Mouse (Mus musculus) megakaryocyte, embryonic 14.5 days (primary cell): ENCODE measurements around the gene Gm44965. TPM values are rescaled to one million over a fixed set of nuclear protein-coding genes. Genes with fewer than 3 reads are reported as not detected.
A peak's percentile ranks its signal among the peaks of the same experiment; 100 is the strongest.

ENCODE experiments used
- H3K27me3 ChIP-seq: replicated peaks from 2 replicates; pipeline ENCODE3; 2012; ENCODE audit warnings: inconsistent platforms
- H3K36me3 ChIP-seq: replicated peaks from 2 replicates; pipeline ENCODE3; 2012; ENCODE audit warnings: low read length, inconsistent platforms, mixed read lengths
- H3K4me1 ChIP-seq: 2 replicates; pipeline ENCODE4 v1.6.1; 2012; ENCODE audit warnings: inconsistent platforms
- H3K4me3 ChIP-seq: replicated peaks from 2 replicates; pipeline ENCODE3; 2012; ENCODE audit warnings: moderate library complexity, mild to moderate bottlenecking, inconsistent platforms
- H3K9me3 ChIP-seq: 2 replicates; pipeline ENCODE4 v1.6.1; 2012; ENCODE audit warnings: inconsistent platforms
- FLI1 ChIP-seq: IDR thresholded peaks from 2 replicates; pipeline ENCODE4 v1.6.1; 2012; ENCODE audit warnings: low read length, inconsistent platforms, mixed read lengths
- GATA1 ChIP-seq: IDR thresholded peaks from 3 replicates; pipeline ENCODE4 v1.6.1; 2012; ENCODE audit warnings: mixed read lengths, low read length, inconsistent platforms, borderline replicate concordance
- polyA plus RNA-seq: library from polyadenylated mRNA; stranded (reverse); fragments of >175 nt; gene quantifications from 2 replicates; pipeline ENCODE4 v1.2.3, GENCODE M21; 2012; ENCODE audit warnings: low replicate concordance; ENCODE audit not compliant: insufficient read depth

Gene Gm44965
- polyA plus RNA-seq, 1 experiment = not detected

DNA sequence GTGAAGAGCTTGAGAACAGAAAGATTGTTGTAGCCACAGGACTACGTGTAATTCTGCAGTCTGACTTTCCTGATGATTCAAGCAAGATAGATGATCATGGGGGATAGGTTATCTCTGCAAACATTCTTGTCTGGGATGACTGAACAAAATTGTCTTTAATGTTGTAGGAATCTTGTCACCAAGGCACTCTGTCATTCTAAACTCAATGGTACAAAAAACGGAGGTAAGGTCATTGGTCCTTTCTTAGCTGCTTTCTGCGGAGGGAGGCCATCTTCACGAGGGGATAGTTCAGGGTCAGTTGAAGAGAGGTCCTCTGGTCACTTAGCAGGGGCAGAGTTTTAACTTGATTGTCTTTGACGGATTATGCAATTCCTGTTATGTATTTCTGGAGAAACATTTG lies 15.0 kb upstream of the Gm44965 start:
- Histone ChIP-seq H3K36me3 (no peaks in the 10 kb centered on the region), H3K4me3 (peak overlapping the region; percentile 89), H3K4me1 (peaks cover 64% of the 10 kb centered on the region), H3K27me3 (no peaks in the 10 kb centered on the region), H3K9me3 (no peaks in the 10 kb centered on the region)
- no peak for TF ChIP-seq FLI1
- TF ChIP-seq GATA1 = no peak

DNA sequence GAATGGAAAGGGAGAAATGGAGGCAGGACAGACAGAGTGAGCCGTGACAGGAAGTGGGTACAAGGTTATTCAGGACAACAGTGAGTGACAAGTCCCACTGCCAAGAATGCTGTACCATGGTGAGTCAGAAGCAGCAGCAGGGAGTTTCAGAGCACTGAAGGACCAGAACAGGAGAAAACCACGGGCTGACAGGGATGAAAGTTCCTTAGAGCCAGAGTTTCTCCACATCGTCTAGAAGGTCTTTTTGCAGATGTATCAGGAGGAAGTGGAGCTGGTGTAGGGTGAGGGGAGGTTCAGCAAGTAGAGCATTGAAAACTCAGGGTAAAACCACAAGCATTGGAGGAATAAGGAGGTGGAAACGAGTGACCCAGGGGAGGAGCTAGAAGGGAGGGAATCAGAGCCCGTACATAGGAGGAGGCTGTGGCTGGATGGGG lies 14.5 kb upstream of the Gm44965 start:
- Histone ChIP-seq H3K4me1 (peaks cover 69% of the 10 kb centered on the region), H3K4me3 (peak overlapping the region; percentile 89), H3K9me3 (no peaks in the 10 kb centered on the region), H3K27me3 (no peaks in the 10 kb centered on the region), H3K36me3 (no peaks in the 10 kb centered on the region)
- TF ChIP-seq GATA1 (no peak), FLI1 (no peak)

DNA sequence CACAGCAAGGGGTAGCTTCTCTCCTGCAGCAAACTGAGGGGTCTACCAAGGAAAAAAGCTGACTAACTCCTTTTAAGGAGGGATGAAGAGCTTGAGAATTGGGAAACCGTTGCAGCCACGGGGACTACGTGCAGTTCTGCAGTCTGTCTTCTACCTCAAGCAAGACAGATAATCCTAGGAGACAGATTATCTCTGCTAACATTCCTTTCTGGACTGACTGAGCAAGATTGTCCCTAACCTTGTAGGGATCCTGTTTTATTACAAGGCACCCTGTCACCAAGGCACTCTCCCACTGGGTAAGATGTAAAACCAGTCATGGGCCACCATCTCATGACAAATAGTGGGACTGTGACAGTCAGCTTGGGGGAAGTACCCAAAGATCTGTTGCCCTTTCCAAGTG lies 12.5 kb upstream of the Gm44965 start:
- no peaks in the 10 kb centered on the region for H3K27me3 ChIP-seq
- no peak overlapping the region for H3K4me3 ChIP-seq
- no peak for TF ChIP-seq GATA1
- no peak for TF ChIP-seq FLI1
- peaks cover 74% of the 10 kb centered on the region for H3K4me1 ChIP-seq
- H3K36me3 ChIP-seq = peaks cover 5% of the 10 kb centered on the region
- H3K9me3 ChIP-seq = peaks cover 4% of the 10 kb centered on the region

DNA sequence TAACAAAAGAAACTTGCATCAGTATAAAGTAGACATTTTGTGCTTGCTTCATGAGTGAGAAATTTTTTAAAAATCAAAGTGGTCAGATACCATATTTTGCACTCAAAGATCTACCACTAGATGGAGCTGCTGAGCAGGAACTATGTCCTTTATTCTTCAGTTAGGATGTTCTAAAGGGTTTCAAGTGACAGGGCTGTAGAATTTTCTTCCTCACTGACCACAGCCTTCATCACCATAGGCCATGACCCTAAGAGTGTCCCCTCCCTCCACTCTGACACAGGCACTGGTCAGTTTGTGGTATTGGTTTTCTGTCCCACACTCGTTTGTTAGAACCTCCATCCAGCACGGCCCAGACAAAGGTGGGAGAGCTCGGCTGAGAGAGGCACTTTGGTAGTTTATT lies 11.7 kb upstream of the Gm44965 start:
- TF ChIP-seq FLI1 = no peak
- no peak for TF ChIP-seq GATA1
- Histone ChIP-seq H3K4me3 (peak overlapping the region; percentile 79), H3K9me3 (peaks cover 11% of the 10 kb centered on the region), H3K36me3 (peaks cover 12% of the 10 kb centered on the region), H3K27me3 (no peaks in the 10 kb centered on the region), H3K4me1 (peaks cover 79% of the 10 kb centered on the region)

DNA sequence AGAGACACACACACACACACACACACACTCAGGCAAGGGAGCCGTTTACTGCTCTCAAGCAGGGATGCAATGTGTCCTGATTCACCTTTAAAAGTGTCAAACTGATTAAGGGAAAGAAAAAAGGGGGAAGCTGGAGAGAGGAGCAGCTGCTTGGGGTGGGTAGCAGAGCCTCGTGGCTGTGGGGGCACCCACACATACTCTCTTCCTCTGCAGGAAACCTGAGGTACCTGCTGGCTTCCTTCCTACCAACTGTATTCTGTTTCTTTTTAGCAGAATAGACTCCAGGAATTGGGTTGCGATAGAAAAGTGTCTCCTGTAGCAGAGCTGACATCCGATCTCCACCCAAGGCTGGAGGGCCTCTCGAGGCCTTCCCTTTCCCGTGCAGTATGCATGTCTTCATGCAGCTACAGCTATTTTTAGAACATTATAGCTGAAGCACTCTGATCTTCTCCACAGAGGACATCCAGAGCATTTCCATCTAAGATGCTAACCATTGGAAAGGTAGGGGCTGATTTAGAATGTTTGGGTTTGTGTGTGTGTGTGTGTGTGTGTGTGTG lies 4.5 kb upstream of the Gm44965 start, which contains the start of gene Gm45021:
Gene Gm45021 (plus strand): TSS at position 417 of the 557 bp plus-strand sequence.
- H3K9me3 ChIP-seq = peaks cover 11% of the 10 kb centered on the region
- H3K27me3 ChIP-seq = no peaks in the 10 kb centered on the region
- peak within 1 kb of the TSS; percentile 90 for H3K4me3 ChIP-seq
- TF ChIP-seq GATA1 (no peak), FLI1 (no peak)
- peaks cover 19% of the 10 kb centered on the region for H3K36me3 ChIP-seq
- H3K4me1 ChIP-seq = peaks cover 78% of the 10 kb centered on the region

DNA sequence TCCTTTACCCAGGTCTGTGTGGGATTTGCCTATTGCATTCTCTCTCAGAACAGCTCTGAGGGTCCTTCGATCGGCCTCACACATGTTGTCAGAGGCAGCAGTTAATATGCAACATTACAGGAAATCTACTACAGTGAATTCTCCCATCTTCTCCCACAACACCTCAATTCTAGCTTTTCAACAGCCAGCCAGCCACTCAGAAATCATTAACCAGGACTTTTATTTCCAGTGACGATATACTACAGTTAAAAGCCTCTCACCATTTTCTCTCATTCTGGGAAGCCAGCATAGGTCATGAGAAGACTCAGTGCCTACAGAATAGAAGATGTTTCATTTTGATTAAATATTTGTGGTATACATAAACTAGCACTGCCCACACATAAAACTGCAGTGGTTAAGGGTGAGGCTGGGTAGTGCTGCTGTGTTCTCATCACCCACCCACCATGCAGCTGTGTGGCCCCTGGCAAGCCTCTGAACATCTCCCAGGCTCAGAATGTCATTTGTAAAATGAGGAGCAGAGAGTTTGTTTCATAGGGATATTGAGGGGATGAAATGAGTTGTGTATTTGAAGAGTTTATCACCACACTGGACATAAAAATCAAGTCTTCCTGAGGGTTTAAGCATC lies 2.4 kb upstream of the Gm44965 start:
- peaks cover 10% of the 10 kb centered on the region for H3K9me3 ChIP-seq
- no peak for TF ChIP-seq GATA1
- H3K27me3 ChIP-seq = no peaks in the 10 kb centered on the region
- H3K36me3 ChIP-seq = peaks cover 31% of the 10 kb centered on the region
- H3K4me1 ChIP-seq = peaks cover 88% of the 10 kb centered on the region
- H3K4me3 ChIP-seq = peak overlapping the region; percentile 86

DNA sequence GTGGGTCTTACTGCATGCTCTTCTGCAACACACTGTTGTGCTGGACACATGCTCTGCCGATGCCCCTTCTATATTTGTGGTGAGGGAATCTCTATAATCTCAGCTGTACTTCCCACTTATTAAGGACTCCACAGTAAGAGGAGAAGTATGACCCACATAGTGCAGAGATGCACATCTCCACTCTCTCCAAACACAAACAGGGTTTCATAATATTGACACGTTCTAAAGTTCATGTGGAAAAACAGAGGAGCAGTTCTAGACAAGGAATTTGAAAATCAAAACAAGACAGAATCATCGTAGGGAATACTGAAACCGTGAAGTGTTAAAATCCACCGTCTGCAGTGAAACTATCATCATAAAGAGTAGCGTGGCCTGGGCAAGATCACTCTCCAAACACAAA lies 1.9 kb upstream of the Gm44965 start:
- peaks cover 10% of the 10 kb centered on the region for H3K9me3 ChIP-seq
- TF ChIP-seq FLI1 = no peak
- no peak for TF ChIP-seq GATA1
- H3K36me3 ChIP-seq = peaks cover 31% of the 10 kb centered on the region
- H3K4me1 ChIP-seq = peaks cover 90% of the 10 kb centered on the region
- H3K27me3 ChIP-seq = no peaks in the 10 kb centered on the region
- H3K4me3 ChIP-seq = peak overlapping the region; percentile 86

DNA sequence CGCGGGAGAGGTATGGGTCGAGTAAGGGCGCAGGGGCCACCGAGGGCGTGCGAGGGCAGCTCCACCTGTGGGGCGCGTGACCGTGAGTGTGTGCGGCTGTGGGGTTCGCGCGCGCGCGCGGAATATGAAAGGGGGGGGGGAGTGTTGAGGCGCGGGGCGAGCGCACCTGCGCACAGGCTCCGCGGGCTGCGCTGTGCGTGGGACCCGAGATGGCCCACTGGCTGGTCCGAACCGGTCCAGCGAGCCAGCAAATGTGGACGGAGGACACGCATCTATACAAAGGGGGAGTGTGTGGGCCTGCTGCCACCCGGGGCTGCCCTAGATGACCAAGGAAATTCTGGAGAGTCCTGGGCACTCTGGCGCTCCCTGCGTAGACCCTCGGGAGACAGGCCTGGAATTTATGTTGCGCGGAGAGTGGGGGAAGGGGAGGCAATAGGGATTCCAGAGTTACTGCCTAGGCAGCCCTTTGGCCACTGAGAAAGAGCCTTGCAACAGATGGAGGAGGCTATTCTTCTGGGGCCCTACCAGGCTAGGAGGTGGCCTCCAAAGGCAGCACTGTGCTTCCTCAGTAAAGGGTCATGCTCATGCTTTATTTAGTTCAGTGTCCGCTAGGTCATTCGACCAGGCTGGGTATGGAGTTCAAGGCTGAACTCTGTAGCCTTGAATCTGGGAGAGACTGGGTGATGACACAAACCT lies 450 bp downstream of the Gm44965 start:
- Histone ChIP-seq H3K36me3 (peaks cover 50% of the 10 kb centered on the region), H3K27me3 (no peaks in the 10 kb centered on the region), H3K4me3 (peak overlapping the region; percentile 100), H3K4me1 (peaks cover 90% of the 10 kb centered on the region), H3K9me3 (peaks cover 18% of the 10 kb centered on the region)
- TF ChIP-seq GATA1 (no peak), FLI1 (no peak)

DNA sequence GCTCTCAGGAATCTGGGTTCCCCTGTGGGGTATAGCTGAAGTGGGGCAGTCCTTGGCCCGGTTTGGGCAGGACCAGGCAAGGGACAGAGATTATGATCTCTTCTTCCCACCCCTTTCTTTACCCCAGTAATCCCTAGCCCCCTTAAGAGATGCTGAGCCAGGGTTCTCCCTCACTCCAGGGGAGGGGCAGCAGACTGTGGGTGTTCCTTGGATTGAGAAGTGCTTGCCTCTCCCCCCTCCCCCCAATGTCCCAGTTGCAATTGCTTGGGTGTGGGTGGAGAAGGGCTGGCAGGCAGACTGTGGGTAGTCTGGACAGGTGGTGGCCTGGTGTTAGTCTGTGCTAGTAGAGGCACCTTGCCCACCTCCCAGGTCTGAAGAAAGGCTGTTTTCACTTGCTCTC lies 1.5 kb downstream of the Gm44965 start:
- Histone ChIP-seq H3K9me3 (peaks cover 18% of the 10 kb centered on the region), H3K4me1 (peaks cover 89% of the 10 kb centered on the region), H3K27me3 (no peaks in the 10 kb centered on the region), H3K36me3 (peaks cover 61% of the 10 kb centered on the region), H3K4me3 (peak overlapping the region; percentile 100)
- TF ChIP-seq GATA1 (no peak), FLI1 (no peak)

DNA sequence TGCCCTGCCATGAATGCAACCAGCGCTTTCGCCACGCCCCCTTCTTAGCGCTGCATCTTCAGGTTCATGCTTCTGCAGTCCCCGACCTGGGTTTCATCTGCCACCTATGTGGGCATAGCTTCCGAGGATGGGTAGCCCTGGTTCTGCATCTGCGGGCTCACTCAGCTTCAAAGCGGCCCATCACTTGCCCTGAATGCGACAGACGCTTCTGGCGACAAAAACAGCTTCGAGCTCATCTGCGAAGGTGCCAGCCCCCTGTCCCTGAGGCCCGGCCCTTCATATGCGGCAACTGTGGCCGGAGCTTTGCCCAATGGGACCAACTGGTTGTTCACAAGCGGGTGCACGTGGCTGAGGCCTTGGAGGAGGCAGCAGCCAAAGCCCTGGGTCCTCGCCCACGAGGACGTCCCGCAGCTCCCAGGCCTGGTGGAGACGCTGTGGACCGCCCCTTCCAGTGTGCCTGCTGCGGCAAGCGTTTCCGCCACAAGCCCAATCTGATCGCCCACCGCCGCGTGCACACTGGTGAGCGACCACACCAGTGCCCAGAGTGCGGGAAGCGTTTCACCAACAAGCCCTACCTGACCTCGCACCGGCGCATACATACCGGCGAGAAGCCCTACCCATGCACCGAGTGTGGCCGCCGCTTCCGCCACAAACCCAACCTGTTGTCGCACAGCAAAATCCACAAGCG lies 2.9 kb downstream of the Gm44965 start:
- TF ChIP-seq GATA1 (no peak), FLI1 (no peak)
- H3K27me3 ChIP-seq = no peaks in the 10 kb centered on the region
- H3K4me1 ChIP-seq = peaks cover 90% of the 10 kb centered on the region
- peaks cover 70% of the 10 kb centered on the region for H3K36me3 ChIP-seq
- H3K9me3 ChIP-seq = peaks cover 18% of the 10 kb centered on the region
- peak overlapping the region; percentile 100 for H3K4me3 ChIP-seq
